Mouse (Mus musculus): ENCODE data around the gene Clic4.

GRCm38 (mm10) chr4:135246866-135247756 lies 25.5 kb downstream of the Clic4 start:
- TF ChIP-seq POLR2A (IDR thresholded peaks at IDR 0.05; ENCODE audit: insufficient read length, low read depth) (no peak), MAX (IDR thresholded peaks at IDR 0.05; ENCODE audit: low read depth) (no peak), TCF12 (IDR thresholded peaks at IDR 0.05; ENCODE audit: insufficient read depth, poor library complexity, severe bottlenecking) (no peak), E2F4 (IDR thresholded peaks at IDR 0.05; ENCODE audit: insufficient read depth) (no peak), MYOG (IDR thresholded peaks at IDR 0.05; ENCODE audit: control insufficient read depth in 1 of 3, insufficient read depth in 1 of 3, insufficient read length in 2 of 3, low read depth in 2 of 3) (no peak), MYOD1 (IDR thresholded peaks at IDR 0.05; ENCODE audit: control insufficient read depth in 1 of 3, insufficient read length in 2 of 3, low read depth in 2 of 3) (no peak), POLR2AphosphoS2 (IDR thresholded peaks at IDR 0.05; ENCODE audit: insufficient read length, low read depth) (no peak)

All from myocyte (in vitro differentiated cells).